Mouse (Mus musculus): ENCODE data around the gene Tmod1.

DNA sequence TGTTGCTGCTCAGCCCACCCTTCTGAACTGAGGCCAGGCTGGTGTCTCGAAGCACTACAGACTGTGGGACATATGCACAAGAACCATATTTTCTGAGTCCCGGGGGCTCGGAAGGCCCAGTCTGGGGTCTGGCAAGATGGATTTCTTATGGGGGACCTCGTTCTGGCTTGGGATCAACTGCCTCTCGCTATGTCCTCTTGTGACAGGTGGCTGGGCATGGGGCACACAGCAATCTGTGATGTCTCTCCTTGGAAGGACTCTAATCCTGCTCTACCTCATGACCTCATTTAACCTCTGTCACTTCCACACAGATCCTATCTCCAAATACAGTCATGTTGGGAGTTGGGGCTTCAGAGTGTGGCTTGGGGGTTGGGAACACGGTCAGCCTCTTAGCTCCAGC lies 33.9 kb downstream of the Tmod1 start:
- TF ChIP-seq EP300 (IDR thresholded peaks at IDR 0.05; ENCODE audit: low read depth) (no peak), CTCF (IDR thresholded peaks at IDR 0.05; ENCODE audit: low read depth) (no peak)
